Mouse (Mus musculus): ENCODE measurements around the gene Zer1. TPM values are rescaled to one million over a fixed set of nuclear protein-coding genes. Genes with fewer than 3 reads are reported as not detected.

The Zer1 gene
- polyA plus RNA-seq, 1 experiment from 2014 or later, result 8.4 TPM

DNA sequence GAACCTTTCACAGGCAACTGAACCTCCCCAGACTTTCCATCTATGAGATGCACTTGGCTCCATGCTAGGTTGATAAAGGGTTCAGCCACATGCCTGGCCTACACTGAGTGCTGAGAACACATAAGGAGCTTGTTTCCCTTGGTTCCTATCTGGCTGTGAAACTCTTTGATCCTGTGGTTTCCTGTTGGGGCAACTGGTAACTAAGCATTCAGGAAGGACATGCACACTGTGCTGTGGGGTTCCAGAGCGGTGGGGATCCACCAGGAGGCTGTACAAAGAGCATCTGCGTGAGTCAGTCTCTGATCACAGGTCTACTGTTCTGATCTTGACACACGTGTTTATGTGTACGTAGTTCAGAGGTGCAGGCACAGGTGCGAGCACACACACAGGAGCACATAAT, 11.8 kb downstream of the Zer1 start:
- H3K27me3 ChIP-seq (replicated peaks; ENCODE audit: control insufficient read depth, insufficient read depth, low read length), result no peaks in the 10 kb centered on the region
- no peak overlapping the region for H3K27ac ChIP-seq (ENCODE audit: low read depth, low read length)
- no peak overlapping the region for H3K9ac ChIP-seq (ENCODE audit: low read length)
- no peaks in the 10 kb centered on the region for H3K4me1 ChIP-seq (ENCODE audit: control insufficient read depth, insufficient read depth, low read length)
- ATAC-seq (no peak), DNase-seq (ENCODE audit: low spot score) (no peak)
- H3K4me3 ChIP-seq (ENCODE audit: low read depth, low read length), result no peak overlapping the region
- WGBS, result 92% methylated on average over 5 of the region's 5 CpGs
- no peaks in the 10 kb centered on the region for H3K9me3 ChIP-seq (replicated peaks; ENCODE audit: control insufficient read depth, low read length)
- H3K4me2 ChIP-seq (ENCODE audit: low read length), result no peak overlapping the region
- H3K36me3 ChIP-seq (ENCODE audit: control insufficient read depth, insufficient read depth, low read length), result peaks cover 54% of the 10 kb centered on the region

DNA sequence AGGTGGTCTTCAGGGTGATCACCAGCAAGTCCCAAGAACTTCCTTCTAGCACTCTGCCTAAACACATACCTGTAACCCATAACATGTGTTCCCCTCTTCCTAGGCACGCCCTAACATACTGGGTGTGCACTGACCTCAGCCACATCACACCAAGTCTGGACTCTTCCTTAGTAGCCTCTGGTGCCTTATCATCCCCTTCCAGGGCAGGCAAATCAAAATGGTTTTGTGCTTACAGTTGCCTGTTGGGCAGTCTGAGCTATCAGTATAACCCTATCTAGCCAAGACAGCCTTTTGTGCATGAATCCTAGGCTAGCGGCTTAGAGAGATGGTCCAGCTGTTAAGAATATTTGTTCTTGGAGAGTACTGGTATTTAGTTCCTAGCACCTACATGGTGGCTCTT, 12.9 kb downstream of the Zer1 start:
- H3K36me3 ChIP-seq (ENCODE audit: control insufficient read depth, insufficient read depth, low read length), result peaks cover 64% of the 10 kb centered on the region
- no peaks in the 10 kb centered on the region for H3K9me3 ChIP-seq (replicated peaks; ENCODE audit: control insufficient read depth, low read length)
- ATAC-seq (no peak), DNase-seq (ENCODE audit: low spot score) (no peak)
- H3K27me3 ChIP-seq (replicated peaks; ENCODE audit: control insufficient read depth, insufficient read depth, low read length), result no peaks in the 10 kb centered on the region
- no peak overlapping the region for H3K4me2 ChIP-seq (ENCODE audit: low read length)
- H3K4me3 ChIP-seq (ENCODE audit: low read depth, low read length), result no peak overlapping the region
- H3K9ac ChIP-seq (ENCODE audit: low read length), result no peak overlapping the region
- 95% methylated on average over 2 of the region's 2 CpGs for WGBS
- H3K4me1 ChIP-seq (ENCODE audit: control insufficient read depth, insufficient read depth, low read length), result no peaks in the 10 kb centered on the region
- H3K27ac ChIP-seq (ENCODE audit: low read depth, low read length), result no peak overlapping the region

DNA sequence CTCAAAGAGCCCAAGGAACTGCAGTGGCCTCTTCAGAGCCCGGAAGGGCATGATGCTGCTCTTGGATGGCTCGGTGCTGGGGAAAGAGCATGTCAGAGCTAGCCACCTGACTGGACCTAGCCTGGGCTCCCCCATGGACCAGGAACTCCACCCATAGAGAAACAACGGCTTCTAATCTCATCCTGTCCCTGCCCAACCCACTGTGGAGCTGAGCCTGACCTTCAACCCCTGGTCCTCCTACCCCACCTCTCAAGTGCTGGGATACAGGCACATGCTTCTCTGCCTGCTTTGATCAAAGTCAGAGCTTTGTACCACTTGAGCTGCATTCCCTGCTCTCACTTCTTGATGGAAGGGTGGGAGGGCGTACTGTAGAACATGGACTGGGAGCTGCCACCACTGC, 16.1 kb downstream of the Zer1 start:
- H3K4me2 ChIP-seq (ENCODE audit: low read length), result no peak overlapping the region
- no peak overlapping the region for H3K27ac ChIP-seq (ENCODE audit: low read depth, low read length)
- no peaks in the 10 kb centered on the region for H3K9me3 ChIP-seq (replicated peaks; ENCODE audit: control insufficient read depth, low read length)
- ATAC-seq (no peak), DNase-seq (ENCODE audit: low spot score) (no peak)
- H3K36me3 ChIP-seq (ENCODE audit: control insufficient read depth, insufficient read depth, low read length), result peaks cover 89% of the 10 kb centered on the region
- no peak overlapping the region for H3K4me3 ChIP-seq (ENCODE audit: low read depth, low read length)
- 93% methylated on average over 4 of the region's 4 CpGs for WGBS
- no peaks in the 10 kb centered on the region for H3K4me1 ChIP-seq (ENCODE audit: control insufficient read depth, insufficient read depth, low read length)
- no peaks in the 10 kb centered on the region for H3K27me3 ChIP-seq (replicated peaks; ENCODE audit: control insufficient read depth, insufficient read depth, low read length)
- H3K9ac ChIP-seq (ENCODE audit: low read length), result no peak overlapping the region

DNA sequence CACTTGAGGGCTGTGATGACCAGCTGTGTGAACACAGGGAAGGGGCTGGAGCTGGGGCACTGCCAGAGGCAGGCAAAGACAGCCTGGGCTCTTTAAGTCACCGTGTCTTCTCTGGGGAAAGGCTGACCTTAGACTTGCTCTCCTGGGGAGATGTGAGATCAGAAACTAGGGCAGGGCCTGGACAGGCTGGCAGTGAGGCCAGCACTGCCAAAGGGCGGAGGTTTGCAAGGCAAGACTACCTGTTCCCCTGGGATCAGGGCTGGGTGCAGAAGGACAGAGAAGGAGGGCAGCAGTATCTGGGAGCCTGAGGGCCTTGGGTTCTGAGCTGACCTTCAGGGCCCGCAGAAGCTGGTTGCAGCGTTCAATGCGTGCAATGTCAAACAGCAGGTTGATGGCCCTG, 16.7 kb downstream of the Zer1 start:
- peaks cover 89% of the 10 kb centered on the region for H3K36me3 ChIP-seq (ENCODE audit: control insufficient read depth, insufficient read depth, low read length)
- H3K27ac ChIP-seq (ENCODE audit: low read depth, low read length), result no peak overlapping the region
- H3K4me2 ChIP-seq (ENCODE audit: low read length), result no peak overlapping the region
- no peaks in the 10 kb centered on the region for H3K4me1 ChIP-seq (ENCODE audit: control insufficient read depth, insufficient read depth, low read length)
- ATAC-seq, result no peak
- no peaks in the 10 kb centered on the region for H3K27me3 ChIP-seq (replicated peaks; ENCODE audit: control insufficient read depth, insufficient read depth, low read length)
- no peak overlapping the region for H3K9ac ChIP-seq (ENCODE audit: low read length)
- H3K4me3 ChIP-seq (ENCODE audit: low read depth, low read length), result no peak overlapping the region
- no peak for DNase-seq (ENCODE audit: low spot score)
- WGBS, result 92% methylated on average over 5 of the region's 5 CpGs
- no peaks in the 10 kb centered on the region for H3K9me3 ChIP-seq (replicated peaks; ENCODE audit: control insufficient read depth, low read length)

DNA sequence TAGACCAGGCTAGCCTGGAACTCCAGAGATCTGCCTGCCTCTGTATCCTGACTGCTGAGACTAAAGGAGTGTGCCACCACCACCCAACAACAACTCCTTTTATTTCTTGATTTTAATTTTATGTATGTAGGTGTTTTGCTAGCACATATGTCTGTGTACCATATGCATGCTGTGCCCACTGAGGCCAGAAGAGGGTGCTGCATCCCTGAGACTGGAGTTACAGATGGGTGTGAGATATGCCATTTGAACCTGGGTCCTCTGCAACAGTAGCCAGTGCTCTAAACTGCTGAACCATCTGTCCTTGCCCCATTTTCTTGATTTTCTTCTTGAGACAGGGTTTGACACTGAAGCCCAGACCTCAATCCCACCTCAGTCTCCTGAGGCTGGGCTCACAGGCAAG, 18.0 kb downstream of the Zer1 start:
- H3K4me3 ChIP-seq (ENCODE audit: low read depth, low read length), result no peak overlapping the region

DNA sequence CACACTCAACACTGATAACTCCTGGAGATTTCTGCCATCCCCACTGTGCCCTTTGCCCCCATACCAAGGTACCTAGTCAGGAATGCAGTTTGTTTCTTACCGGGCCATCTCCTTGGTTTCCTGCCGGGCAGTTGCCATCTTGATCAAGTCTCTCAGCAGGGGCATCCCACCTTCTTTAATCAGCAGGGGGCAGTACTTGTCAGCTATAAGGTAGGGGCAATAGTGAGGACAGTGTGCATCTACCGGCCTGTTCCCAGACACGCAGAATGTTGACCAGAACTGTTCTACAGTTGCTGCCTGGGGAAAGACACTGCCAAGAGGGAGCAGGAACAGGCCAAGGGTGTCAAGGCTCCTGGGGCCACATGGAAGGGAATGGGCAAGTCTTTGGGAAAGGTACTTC, 24.2 kb downstream of the Zer1 start:
- no peak overlapping the region for H3K27ac ChIP-seq (ENCODE audit: low read depth, low read length)
- no peak overlapping the region for H3K4me3 ChIP-seq (ENCODE audit: low read depth, low read length)
- ATAC-seq (no peak), DNase-seq (ENCODE audit: low spot score) (no peak)
- no peak overlapping the region for H3K9ac ChIP-seq (ENCODE audit: low read length)
- WGBS, result 80% methylated on average over 4 of the region's 4 CpGs
- H3K4me1 ChIP-seq (ENCODE audit: control insufficient read depth, insufficient read depth, low read length), result no peaks in the 10 kb centered on the region
- no peak overlapping the region for H3K4me2 ChIP-seq (ENCODE audit: low read length)
- no peaks in the 10 kb centered on the region for H3K27me3 ChIP-seq (replicated peaks; ENCODE audit: control insufficient read depth, insufficient read depth, low read length)
- H3K36me3 ChIP-seq (ENCODE audit: control insufficient read depth, insufficient read depth, low read length), result peaks cover 75% of the 10 kb centered on the region
- no peaks in the 10 kb centered on the region for H3K9me3 ChIP-seq (replicated peaks; ENCODE audit: control insufficient read depth, low read length)

More for the DNA sequence above, 18.0 kb downstream of the Zer1 start:
- ATAC-seq (no peak), DNase-seq (ENCODE audit: low spot score) (peak; percentile 32)
- no peak overlapping the region for H3K9ac ChIP-seq (ENCODE audit: low read length)
- no peaks in the 10 kb centered on the region for H3K4me1 ChIP-seq (ENCODE audit: control insufficient read depth, insufficient read depth, low read length)
- H3K27me3 ChIP-seq (replicated peaks; ENCODE audit: control insufficient read depth, insufficient read depth, low read length), result no peaks in the 10 kb centered on the region
- H3K9me3 ChIP-seq (replicated peaks; ENCODE audit: control insufficient read depth, low read length), result no peaks in the 10 kb centered on the region
- H3K36me3 ChIP-seq (ENCODE audit: control insufficient read depth, insufficient read depth, low read length), result peaks cover 92% of the 10 kb centered on the region
- H3K4me2 ChIP-seq (ENCODE audit: low read length), result no peak overlapping the region
- no peak overlapping the region for H3K27ac ChIP-seq (ENCODE audit: low read depth, low read length)

DNA sequence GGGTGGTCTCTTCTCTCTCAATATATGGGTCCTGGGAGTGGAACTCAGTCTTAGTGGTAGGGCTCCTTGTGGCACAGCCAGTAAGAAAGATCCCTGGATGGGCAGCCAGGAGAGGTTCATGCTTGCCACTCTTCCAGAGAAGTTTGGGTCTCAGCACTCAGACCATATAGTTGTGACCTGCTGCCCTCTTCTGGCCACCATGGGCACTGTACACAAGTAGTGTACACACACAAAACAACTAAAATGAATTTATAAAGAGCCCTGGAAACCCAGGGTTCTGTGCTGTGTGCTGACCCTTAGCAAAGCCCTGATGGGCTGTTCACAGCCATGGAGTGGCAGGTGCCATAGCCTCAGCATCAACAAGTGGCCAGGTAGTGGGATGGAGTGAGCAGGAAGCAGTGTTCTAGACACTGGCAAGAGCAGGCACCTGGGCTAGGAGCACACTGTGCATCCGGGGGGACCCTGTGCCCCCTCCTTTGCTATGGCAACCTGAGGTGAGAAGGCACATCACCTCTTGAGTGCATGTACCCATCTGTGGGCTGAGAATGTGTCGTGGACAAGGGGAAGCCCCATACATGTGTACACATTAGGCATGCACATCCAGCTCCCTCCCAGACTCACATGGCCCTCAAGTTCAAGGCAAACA, 28.4 kb downstream of the Zer1 start:
- 87% methylated on average over 2 of the region's 2 CpGs for WGBS
- H3K27me3 ChIP-seq (replicated peaks; ENCODE audit: control insufficient read depth, insufficient read depth, low read length), result no peaks in the 10 kb centered on the region
- H3K9me3 ChIP-seq (replicated peaks; ENCODE audit: control insufficient read depth, low read length), result no peaks in the 10 kb centered on the region
- H3K4me3 ChIP-seq (ENCODE audit: low read depth, low read length), result no peak overlapping the region
- H3K27ac ChIP-seq (ENCODE audit: low read depth, low read length), result no peak overlapping the region
- DNase-seq (ENCODE audit: low spot score) (peak; percentile 61), ATAC-seq (no peak)
- H3K4me2 ChIP-seq (ENCODE audit: low read length), result no peak overlapping the region
- peaks cover 8% of the 10 kb centered on the region for H3K4me1 ChIP-seq (ENCODE audit: control insufficient read depth, insufficient read depth, low read length)
- H3K36me3 ChIP-seq (ENCODE audit: control insufficient read depth, insufficient read depth, low read length), result peaks cover 41% of the 10 kb centered on the region
- no peak overlapping the region for H3K9ac ChIP-seq (ENCODE audit: low read length)

DNA sequence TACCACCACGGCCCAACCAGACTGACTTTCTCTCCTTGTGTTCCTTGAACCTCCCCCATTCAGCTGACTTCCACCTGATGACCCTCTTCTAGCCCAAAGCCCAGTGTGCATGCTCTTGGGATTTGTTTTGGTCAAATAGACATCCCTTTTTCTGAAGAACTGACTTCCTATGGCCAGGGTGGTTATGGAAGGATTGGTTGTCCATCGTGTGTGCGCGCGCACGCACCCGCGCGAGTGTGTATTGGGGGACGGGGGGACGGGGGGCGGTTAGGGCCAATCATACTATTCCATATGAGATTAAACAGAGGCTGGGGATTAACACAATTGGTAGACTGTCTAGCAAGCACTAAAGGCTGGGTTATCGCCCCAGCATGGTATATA, 30.2 kb downstream of the Zer1 start:
- WGBS, result 2% methylated on average over 13 of the region's 13 CpGs
- H3K27ac ChIP-seq (ENCODE audit: low read depth, low read length), result 0 out of 2 replicates have a peak overlapping the region, but pooled peaks have one; percentile 30
- ATAC-seq (no peak), DNase-seq (ENCODE audit: low spot score) (peak; percentile 17)
- H3K4me2 ChIP-seq (ENCODE audit: low read length), result peak overlapping the region; percentile 75
- peaks cover 8% of the 10 kb centered on the region for H3K4me1 ChIP-seq (ENCODE audit: control insufficient read depth, insufficient read depth, low read length)
- H3K4me3 ChIP-seq (ENCODE audit: low read depth, low read length), result peak overlapping the region; percentile 56
- H3K36me3 ChIP-seq (ENCODE audit: control insufficient read depth, insufficient read depth, low read length), result peaks cover 31% of the 10 kb centered on the region
- peak overlapping the region; percentile 72 for H3K9ac ChIP-seq (ENCODE audit: low read length)
- no peaks in the 10 kb centered on the region for H3K9me3 ChIP-seq (replicated peaks; ENCODE audit: control insufficient read depth, low read length)
- H3K27me3 ChIP-seq (replicated peaks; ENCODE audit: control insufficient read depth, insufficient read depth, low read length), result no peaks in the 10 kb centered on the region

DNA sequence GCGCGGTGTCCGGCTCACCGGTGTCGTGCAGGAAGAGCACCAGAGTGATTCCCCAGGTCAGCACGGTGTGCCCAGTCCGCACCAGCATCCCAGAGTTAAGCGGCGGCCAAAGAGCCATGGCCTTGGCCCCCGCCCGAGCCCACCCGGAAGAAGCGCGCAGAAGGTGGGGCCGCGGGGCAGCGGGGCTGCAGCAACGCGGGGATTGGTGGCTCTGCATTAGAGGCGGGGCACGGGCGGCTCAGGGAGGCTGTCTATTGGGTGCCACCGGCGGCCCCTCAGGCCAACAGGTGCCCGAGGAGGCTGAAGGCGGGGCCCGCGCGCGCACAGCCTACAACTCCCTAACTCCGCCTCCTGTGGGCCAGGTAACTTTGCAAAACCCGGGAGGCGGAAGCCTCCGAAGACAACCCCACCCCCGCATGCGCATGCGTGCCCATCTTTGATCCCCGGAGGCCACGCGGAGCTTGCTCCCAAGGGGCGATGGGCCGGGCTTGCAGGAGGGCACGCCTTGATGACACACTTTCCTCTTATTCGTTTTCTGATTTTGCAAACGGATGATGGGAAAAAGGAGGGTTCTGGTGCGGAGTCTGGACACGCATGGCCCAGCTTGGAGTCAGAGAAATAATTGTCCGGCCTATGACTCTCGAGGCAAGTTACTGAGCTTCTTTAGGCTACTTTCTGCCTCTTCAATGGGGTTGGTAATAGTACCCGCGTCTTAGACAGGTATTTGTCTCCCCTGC, 30.7 kb downstream of the Zer1 start, which contains the start of gene Zdhhc12:
TSS of gene Zdhhc12 (minus strand) at position 178 of the 737 bp plus-strand sequence.
- Histone ChIP-seq H3K4me2 (ENCODE audit: low read length) (peak within 1 kb of the TSS; percentile 75), H3K9me3 (replicated peaks; ENCODE audit: control insufficient read depth, low read length) (no peaks in the 10 kb centered on the region), H3K27me3 (replicated peaks; ENCODE audit: control insufficient read depth, insufficient read depth, low read length) (no peaks in the 10 kb centered on the region), H3K4me1 (ENCODE audit: control insufficient read depth, insufficient read depth, low read length) (peaks cover 8% of the 10 kb centered on the region), H3K27ac (ENCODE audit: low read depth, low read length) (peak within 1 kb of the TSS; percentile 30; the same call in 1 of the 2 replicates), H3K4me3 (ENCODE audit: low read depth, low read length) (peak within 1 kb of the TSS; percentile 56), H3K36me3 (ENCODE audit: control insufficient read depth, insufficient read depth, low read length) (peaks cover 25% of the 10 kb centered on the region), H3K9ac (ENCODE audit: low read length) (peak within 1 kb of the TSS; percentile 72)
- ATAC-seq (peak; percentile 97), DNase-seq (ENCODE audit: low spot score) (peak; percentile 96)
- whole genome bisulfite sequencing, result under 1% methylated on average over 41 of the region's 51 CpGs

Data from forebrain, embryonic 14.5 days (tissue).